In genomic region chr5:100825975-100826374, GRCm38 (mm10) we compare ENCODE assay signal across 10 mouse cellular contexts. TPM values are rescaled to one million over a fixed set of nuclear protein-coding genes. Genes with fewer than 3 reads are reported as not detected.
DNase-seq lines count a peak whose midpoint lies in the region; ATAC-seq and TF ChIP-seq lines count a peak whose summit lies in the region.
"Had no signal": no experiment of that assay in that cellular context is flagged by ENCODE, and none has a peak within 500 bp of the region (broad histone marks: within the 10 kb centered on the region; RNA-seq: fewer than 3 reads in every experiment).

No protein-coding gene starts in this region.

- H3K27ac ChIP-seq in embryonic facial prominence, embryonic 11.5 days (replicated peaks; ENCODE audit: low read depth, low read length): no peak overlapping the region
- H3K27ac ChIP-seq in embryonic facial prominence, embryonic 10.5 days (replicated peaks): no peak overlapping the region

- no peaks in the 10 kb centered on the region for H3K36me3 ChIP-seq in embryonic facial prominence, embryonic 11.5 days (replicated peaks; ENCODE audit: control insufficient read depth, insufficient read depth, low read depth, low read length)
- no peaks in the 10 kb centered on the region for H3K36me3 ChIP-seq in embryonic facial prominence, embryonic 10.5 days (replicated peaks)
- H3K36me3 ChIP-seq: G1E had no signal

- no peak for TF ChIP-seq POLR2A in lung, adult 2 months (IDR thresholded peaks at IDR 0.05; ENCODE audit: borderline replicate concordance, extremely low read depth, low read depth, low read length)

- ATAC-seq in embryonic facial prominence, embryonic 11.5 days (replicated peaks; ENCODE audit: insufficient number of reproducible peaks, low FRiP score, low TSS enrichment, low read depth): no peak

- TF ChIP-seq CTCF in lung, adult 2 months (IDR thresholded peaks at IDR 0.05; ENCODE audit: insufficient read depth, low read length): 0 out of 2 replicates have a peak, but pooled peaks have one; percentile 9

- H3K9ac ChIP-seq in embryonic facial prominence, embryonic 11.5 days (replicated peaks; ENCODE audit: low read length): no peak overlapping the region

- H3K27me3 ChIP-seq in embryonic facial prominence, embryonic 11.5 days (ENCODE audit: control insufficient read depth, insufficient read depth, low read length): no peaks in the 10 kb centered on the region
- H3K27me3 ChIP-seq in embryonic facial prominence, embryonic 10.5 days (replicated peaks; ENCODE audit: low read depth, poor library complexity, severe bottlenecking): no peaks in the 10 kb centered on the region

- H3K4me2 ChIP-seq in embryonic facial prominence, embryonic 11.5 days (ENCODE audit: low read depth, low read length): no peak overlapping the region

- H3K4me3 ChIP-seq in embryonic facial prominence, embryonic 11.5 days (ENCODE audit: low read depth, low read length): no peak overlapping the region
- no peak overlapping the region for H3K4me3 ChIP-seq in embryonic facial prominence, embryonic 10.5 days
- no peak overlapping the region for H3K4me3 ChIP-seq in lung, adult 2 months (replicated peaks; ENCODE audit: extremely low read depth, low read depth, low read length)
- H3K4me3 ChIP-seq: myocyte had no signal

- H3K9me3 ChIP-seq in embryonic facial prominence, embryonic 11.5 days (replicated peaks; ENCODE audit: control insufficient read depth, low read length): no peaks in the 10 kb centered on the region
- H3K9me3 ChIP-seq in embryonic facial prominence, embryonic 10.5 days: no peaks in the 10 kb centered on the region
- H3K9me3 ChIP-seq: G1E had no signal

- peak; percentile 55 for DNase-seq in embryonic facial prominence, embryonic 11.5 days (ENCODE audit: low spot score)
- DNase-seq in embryonic facial prominence, embryonic 10.5 days (ENCODE audit: low spot score): no peak
- no peak for DNase-seq in lung, adult 2 months
- no peak for DNase-seq in lung, postnatal 10 days
- peak; percentile 65 for DNase-seq in ZHBTc4 (ENCODE audit: low read depth, low spot score)
- DNase-seq in skeletal muscle tissue, adult 2 months (ENCODE audit: low read depth, low spot score): peak; percentile 34
- no peak for DNase-seq in adrenal gland, postnatal 25 days
- DNase-seq in layer of hippocampus, postnatal 36 days: no peak

- 22% methylated on average over 2 of the region's 2 CpGs for WGBS in embryonic facial prominence, embryonic 11.5 days
- WGBS in embryonic facial prominence, embryonic 10.5 days: 16% methylated on average over 2 of the region's 2 CpGs
- 15% methylated on average over 2 of the region's 2 CpGs for WGBS in lung, adult 2 months

- H3K4me1 ChIP-seq in embryonic facial prominence, embryonic 11.5 days (ENCODE audit: control insufficient read depth, insufficient read depth, low read length): no peaks in the 10 kb centered on the region
- no peaks in the 10 kb centered on the region for H3K4me1 ChIP-seq in embryonic facial prominence, embryonic 10.5 days
- H3K4me1 ChIP-seq in lung, adult 2 months (ENCODE audit: control insufficient read depth, insufficient read depth, low read length): no peaks in the 10 kb centered on the region

RNA-seq across cellular contexts. Expression of gene Abraxas1, which starts 5.2 kb away (rescaled TPM):
- polyA plus RNA-seq in embryonic facial prominence, embryonic 11.5 days (2014; fragmentation: Nextera tagmentation; extraction: Ambion mirVana): 25.2 and 33.4 TPM in 2 replicates
- polyA plus RNA-seq in embryonic facial prominence, embryonic 10.5 days (2016; fragmentation: Nextera tagmentation; extraction: Ambion mirVana): 30.7 and 32.8 TPM in 2 replicates
- polyA plus RNA-seq in lung, adult 2 months (2012; rRNA removed): 1.7 and 3.1 TPM in 2 replicates
- total RNA-seq in adrenal gland, postnatal 25 days (2021): 13.6 and 18.7 TPM in 2 replicates
- total RNA-seq in layer of hippocampus, postnatal 36 days (2021): 1 to 10 TPM; 6.0 to 7.1 TPM

RNA-seq across cellular contexts. Expression of gene Gpat3, which starts 19.5 kb away (rescaled TPM):
- 0.46 and 0.99 TPM in 2 replicates for polyA plus RNA-seq in embryonic facial prominence, embryonic 11.5 days (2014; fragmentation: Nextera tagmentation; extraction: Ambion mirVana)
- polyA plus RNA-seq in embryonic facial prominence, embryonic 10.5 days (2016; fragmentation: Nextera tagmentation; extraction: Ambion mirVana): 0.74 and 0.90 TPM in 2 replicates
- polyA plus RNA-seq in lung, adult 2 months (2012; rRNA removed): 2.0 and 2.3 TPM in 2 replicates
- 5.0 and 8.7 TPM in 2 replicates for total RNA-seq in adrenal gland, postnatal 25 days (2021)
- 1 to 10 TPM; 1.6 to 2.2 TPM for total RNA-seq in layer of hippocampus, postnatal 36 days (2021)
- polyA plus RNA-seq: G1E had no signal

RNA-seq across cellular contexts. Expression of gene Mrps18c, which starts 27.5 kb away (rescaled TPM):
- polyA plus RNA-seq in embryonic facial prominence, embryonic 11.5 days (2014; fragmentation: Nextera tagmentation; extraction: Ambion mirVana): 178 TPM in 2 replicates
- polyA plus RNA-seq in embryonic facial prominence, embryonic 10.5 days (2016; fragmentation: Nextera tagmentation; extraction: Ambion mirVana): 202 and 214 TPM in 2 replicates
- 9.9 and 16.5 TPM in 2 replicates for polyA plus RNA-seq in lung, adult 2 months (2012; rRNA removed)
- total RNA-seq in adrenal gland, postnatal 25 days (2021): 82.3 and 82.5 TPM in 2 replicates
- 10 to 100 TPM; 60.3 to 63.6 TPM for total RNA-seq in layer of hippocampus, postnatal 36 days (2021)

RNA-seq across cellular contexts. Expression of gene Helq, which starts 27.6 kb away (rescaled TPM):
- 17.6 and 21.6 TPM in 2 replicates for polyA plus RNA-seq in embryonic facial prominence, embryonic 11.5 days (2014; fragmentation: Nextera tagmentation; extraction: Ambion mirVana)
- 24.0 and 25.4 TPM in 2 replicates for polyA plus RNA-seq in embryonic facial prominence, embryonic 10.5 days (2016; fragmentation: Nextera tagmentation; extraction: Ambion mirVana)
- 2.9 and 5.9 TPM in 2 replicates for polyA plus RNA-seq in lung, adult 2 months (2012; rRNA removed)
- total RNA-seq in adrenal gland, postnatal 25 days (2021): 8.6 and 10.5 TPM in 2 replicates
- 10 to 100 TPM; 19.7 to 19.9 TPM for total RNA-seq in layer of hippocampus, postnatal 36 days (2021)

Comparison
In these comparisons a context has a peak if more than half of its experiments do, and no peak if none do; other contexts are left out.
1. DNase-seq: peak in embryonic facial prominence, embryonic 11.5 days (single experiment), ZHBTc4 (single experiment) and skeletal muscle tissue, adult 2 months (single experiment); none in embryonic facial prominence, embryonic 10.5 days (single experiment), lung, adult 2 months (single experiment), lung, postnatal 10 days (single experiment), adrenal gland, postnatal 25 days (single experiment) and layer of hippocampus, postnatal 36 days (0 of 2).
2. RNA of gene Mrps18c, which starts 27.5 kb away (polyA plus RNA-seq): 202 to 214 TPM in embryonic facial prominence, embryonic 10.5 days and 178 TPM in embryonic facial prominence, embryonic 11.5 days; 9.9 to 16.5 TPM in lung, adult 2 months; every median in the first group is over 10 times any median in the second.